Mouse (Mus musculus) thymus, adult 2 months (tissue): ENCODE measurements around the gene 9130008F23Rik.

Experiments used
- CTCF ChIP-seq: fragments of 200-500 bp; IDR thresholded peaks from 2 replicates; pipeline ENCODE4 v1.5.1; 2012; ENCODE audit warnings: mild to moderate bottlenecking, control low read depth, low read length, moderate library complexity, borderline replicate concordance; ENCODE audit not compliant: control insufficient read depth, poor library complexity, insufficient read depth; ENCODE audit errors: extremely low read depth
- POLR2A ChIP-seq: fragments of 200-500 bp; IDR thresholded peaks from 2 replicates; pipeline ENCODE4 v1.6.1; 2012; ENCODE audit warnings: mild to moderate bottlenecking, low read length, control low read depth, moderate library complexity; ENCODE audit not compliant: control insufficient read depth, poor library complexity, insufficient read depth; ENCODE audit errors: extremely low read depth

GRCm38 (mm10) chr17:40875568-40875967, 4.8 kb downstream of the 9130008F23Rik start:
- TF ChIP-seq CTCF (no peak), POLR2A (no peak)
